Mouse (Mus musculus) kidney, adult 18-20 months (tissue): ENCODE results near the gene Dlg2.
A peak's percentile ranks its signal among the peaks of the same experiment; 100 is the strongest.

Experiments used
- DNase-seq: peaks from one replicate; pipeline ENCODE4 v3.0.0; 2021

Gene Dlg2

DNA sequence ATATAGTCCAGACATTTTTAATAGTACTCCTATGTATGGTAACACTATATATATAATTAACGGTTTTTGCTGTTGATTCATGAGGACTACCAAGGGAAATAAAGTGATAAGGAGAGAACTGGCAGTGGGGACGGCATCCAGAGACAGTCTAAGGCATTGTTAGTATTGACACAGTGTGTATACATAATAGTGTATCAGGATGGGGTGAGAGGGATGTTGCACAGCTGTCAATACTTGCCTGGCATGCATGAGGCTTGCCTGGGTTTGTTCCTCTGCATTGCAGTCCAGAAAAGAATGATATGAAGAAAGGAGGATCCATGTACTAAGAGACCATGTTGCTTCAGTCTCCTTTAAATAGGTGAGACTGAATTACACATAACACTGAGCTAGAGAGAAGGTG lies 1845.3 kb downstream of the Dlg2 start:
- no peak for DNase-seq

DNA sequence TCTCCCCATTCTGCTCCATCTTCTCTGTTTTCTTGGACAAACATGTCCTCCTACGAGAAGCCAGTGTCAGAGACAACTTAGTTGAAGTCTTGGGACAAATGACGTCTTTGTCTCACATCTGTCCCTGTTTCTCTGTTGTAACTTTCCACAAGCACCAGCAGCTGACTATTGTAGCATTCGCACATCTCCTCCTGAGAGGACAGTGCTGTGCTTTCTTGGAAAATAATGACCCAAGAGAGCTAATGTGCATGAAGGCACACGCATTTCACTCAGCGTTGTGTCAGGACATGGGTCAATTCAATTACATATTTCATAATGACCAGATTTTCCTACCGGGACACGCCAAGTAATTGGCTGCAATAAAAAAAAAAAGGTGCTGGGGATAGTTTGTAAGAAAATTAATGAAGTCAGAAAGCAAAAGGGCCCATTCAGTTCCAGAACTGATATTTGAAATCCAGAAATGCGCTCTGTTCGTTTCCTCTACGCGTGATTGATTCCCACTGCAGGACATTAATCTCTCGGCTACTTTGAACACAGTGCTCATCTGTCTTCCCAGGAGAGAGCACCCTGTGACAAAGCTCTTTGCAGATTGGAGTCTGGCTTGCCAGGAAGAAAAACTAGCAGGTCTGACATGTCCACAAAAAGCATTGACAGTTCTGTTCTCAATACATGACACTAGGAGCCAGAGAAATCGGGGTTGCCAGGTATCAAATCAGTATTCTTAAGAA lies 1846.0 kb downstream of the Dlg2 start:
- DNase-seq, result no peak

DNA sequence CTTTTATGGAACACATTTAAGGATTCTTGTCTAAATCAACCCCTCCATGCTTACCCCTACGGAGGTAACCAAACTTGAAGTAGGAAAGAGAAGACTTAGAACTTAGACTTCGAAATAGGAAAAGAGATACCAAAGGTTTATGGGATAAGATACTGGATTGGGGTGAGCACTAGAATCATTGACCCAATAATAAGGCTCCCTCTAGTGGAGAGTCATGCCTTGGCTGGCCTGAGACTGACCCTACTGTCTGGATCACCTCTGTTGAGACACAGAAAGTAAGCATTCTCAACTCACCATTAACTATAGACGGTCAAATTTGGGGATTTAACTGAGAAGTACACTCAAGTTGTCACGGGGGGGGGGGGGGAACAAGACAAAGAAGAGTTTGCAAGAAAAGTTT lies 1847.2 kb downstream of the Dlg2 start:
- peak; percentile 34 for DNase-seq

DNA sequence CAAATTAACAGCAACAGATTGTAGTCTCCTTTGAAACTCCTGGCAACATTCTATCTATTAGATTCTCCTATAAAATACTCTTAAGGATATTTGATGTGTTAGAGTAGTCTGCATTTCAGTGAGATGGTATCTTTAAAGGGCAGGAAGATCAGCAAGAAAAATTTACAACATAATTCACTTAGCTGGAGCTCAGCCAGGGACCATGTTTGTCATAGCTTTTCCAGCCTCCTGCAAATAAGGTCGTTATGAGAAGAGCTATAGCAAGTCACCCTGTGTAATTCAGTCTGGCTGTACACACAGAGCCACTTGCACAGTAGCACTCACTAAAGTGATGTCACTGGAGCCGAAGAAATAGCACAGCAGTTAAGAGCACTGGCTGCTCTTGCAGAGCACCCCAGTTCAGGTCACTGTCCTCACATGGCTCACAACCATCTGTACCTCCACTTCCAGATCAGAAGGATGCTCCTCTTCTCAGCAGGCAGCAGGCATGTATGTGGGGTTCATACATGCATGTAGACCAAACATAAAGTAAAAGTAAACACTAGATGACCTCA lies 1850.9 kb downstream of the Dlg2 start:
- no peak for DNase-seq

DNA sequence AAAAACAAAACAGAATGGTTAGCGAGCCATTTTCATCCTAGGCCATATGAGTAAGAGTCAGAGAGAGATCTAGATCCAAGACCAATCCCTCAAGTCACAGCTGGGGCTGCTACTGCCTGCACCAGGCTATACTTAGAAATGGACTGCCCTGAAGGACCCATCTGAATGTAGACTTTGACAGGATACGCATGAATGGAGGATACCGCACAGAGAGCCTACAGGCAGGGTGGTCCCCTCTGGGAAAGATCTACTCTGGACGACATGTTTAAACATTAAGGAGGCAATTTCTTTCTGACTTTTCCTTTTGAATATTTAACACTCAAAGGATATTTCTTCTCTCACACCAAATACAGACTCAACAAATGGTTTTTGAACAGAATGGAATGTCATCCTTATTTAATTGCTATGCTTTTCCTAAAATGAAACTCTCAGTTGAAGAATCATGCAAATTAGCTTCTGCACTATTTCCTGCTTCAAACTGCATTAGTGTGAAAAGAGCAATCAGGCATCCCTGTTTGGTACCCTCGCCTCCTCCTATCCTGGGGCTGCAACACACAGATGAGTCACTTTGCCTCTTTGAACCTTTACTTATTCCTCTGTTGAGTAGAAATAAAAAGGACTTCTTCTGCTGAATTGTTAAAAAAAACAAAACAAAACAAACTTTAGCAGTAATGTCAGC lies 1856.9 kb downstream of the Dlg2 start:
- DNase-seq, result no peak

DNA sequence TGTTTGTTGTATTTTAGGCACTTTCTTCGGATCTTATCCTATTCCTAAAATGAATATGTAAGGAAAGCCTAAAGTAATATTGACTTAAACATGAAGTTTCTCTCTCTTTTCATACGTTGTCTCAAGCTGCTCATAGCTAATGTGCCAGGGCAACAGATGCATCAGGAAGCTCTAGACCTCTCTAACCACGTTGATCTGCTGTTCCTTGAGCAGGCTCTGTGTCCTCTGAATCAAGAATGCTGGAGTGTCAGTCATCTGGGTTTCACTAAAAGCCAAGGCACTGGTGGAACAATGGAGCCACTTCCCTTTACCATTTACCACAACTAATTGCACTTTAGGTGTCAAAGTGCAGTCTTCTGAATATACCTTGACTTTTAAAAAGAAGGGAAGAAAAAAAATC lies 1880.1 kb downstream of the Dlg2 start:
- DNase-seq, result no peak

DNA sequence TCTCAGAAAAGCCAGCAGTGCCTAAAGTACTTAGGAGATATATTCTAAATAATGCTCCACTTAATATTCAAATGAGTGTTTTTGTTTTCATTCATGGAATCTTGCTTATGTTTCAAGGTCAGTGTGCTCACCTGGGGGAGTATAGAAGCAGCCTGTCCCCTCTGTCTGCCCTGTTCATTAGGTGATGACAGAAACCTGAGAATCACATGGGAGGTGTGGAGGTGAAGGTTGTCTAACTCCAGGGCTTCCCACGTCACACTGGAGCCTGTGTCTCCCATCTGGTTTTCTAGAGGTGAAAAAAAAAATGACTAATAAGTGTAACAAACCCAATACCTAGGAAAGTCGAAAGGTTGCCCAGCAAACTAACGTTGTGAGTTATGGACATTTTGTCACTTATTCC lies 1886.9 kb downstream of the Dlg2 start:
- no peak for DNase-seq

DNA sequence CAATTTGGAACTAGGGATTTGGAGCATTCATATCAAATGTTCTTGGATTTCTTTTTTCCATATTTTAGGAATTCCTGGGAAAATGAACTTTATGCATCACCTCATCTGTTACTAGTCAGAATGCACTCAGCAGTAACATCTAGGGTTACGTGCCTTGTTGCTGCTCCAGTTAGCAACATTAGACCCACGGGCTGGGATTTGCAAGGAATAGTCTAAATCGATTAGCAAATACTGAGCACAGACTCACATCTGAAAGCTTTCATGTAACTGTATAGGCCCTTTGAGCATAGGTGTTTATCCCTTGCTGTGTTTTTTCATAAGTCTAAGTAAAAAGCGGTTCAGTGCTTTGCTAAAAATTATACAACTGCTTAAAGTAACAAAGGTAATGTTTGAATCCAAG lies 1887.3 kb downstream of the Dlg2 start:
- no peak for DNase-seq

DNA sequence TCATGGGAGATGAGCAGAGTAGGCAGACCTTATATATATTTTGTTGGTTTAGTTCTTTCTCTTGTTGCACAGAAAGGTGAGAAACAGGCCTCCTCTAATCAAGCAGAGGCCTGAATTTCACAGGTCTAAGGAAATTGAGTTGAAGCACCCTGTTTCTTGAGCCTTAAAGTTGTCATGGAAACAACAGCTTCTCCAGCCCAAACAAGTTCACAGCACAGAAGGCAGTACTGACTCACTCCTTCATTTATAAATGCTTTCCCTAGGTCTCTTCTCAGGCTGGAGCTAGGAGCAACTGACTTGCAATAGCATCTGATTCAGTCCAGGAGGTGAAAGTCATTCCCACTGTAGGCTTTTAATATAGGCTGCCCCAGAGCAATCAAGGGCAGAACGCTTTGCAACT lies 1890.6 kb downstream of the Dlg2 start:
- no peak for DNase-seq

DNA sequence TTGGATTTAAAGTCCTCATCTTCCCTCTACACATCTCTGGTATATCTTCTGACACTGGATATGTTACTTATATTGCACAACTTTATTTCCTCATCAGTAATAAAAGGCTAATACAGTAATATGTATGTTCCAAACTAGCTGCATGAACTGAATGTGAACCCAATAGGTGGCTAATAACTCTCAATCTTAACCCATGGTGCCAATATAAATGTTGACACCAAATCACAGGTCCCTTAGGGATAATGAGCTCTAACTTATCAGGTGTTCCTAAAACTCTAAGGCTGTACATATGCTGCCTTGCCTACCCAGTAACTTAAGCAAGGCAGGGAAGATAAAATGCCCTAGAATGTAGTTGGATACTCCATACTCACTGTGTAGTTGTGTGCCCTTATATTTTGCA lies 1894.0 kb downstream of the Dlg2 start:
- DNase-seq, result no peak

DNA sequence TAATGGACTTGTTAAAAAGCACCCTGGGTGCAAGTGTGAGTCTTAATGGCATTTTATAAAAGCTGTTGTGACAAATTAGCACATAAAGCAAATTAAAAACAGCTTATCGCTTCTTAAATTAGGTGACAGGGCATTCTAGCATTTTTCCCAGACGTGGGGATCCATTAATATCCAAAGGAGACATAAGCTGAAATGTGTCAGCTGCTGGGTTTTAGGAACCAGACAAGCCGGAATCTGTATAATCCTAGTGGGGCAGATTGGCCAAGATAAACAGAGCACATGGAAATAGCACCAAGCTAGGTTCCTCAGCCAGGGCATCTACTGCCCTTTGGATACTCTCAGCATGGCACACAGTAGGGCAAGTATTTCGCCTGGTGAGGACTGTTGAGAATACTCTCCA lies 1895.2 kb downstream of the Dlg2 start:
- DNase-seq, result no peak

DNA sequence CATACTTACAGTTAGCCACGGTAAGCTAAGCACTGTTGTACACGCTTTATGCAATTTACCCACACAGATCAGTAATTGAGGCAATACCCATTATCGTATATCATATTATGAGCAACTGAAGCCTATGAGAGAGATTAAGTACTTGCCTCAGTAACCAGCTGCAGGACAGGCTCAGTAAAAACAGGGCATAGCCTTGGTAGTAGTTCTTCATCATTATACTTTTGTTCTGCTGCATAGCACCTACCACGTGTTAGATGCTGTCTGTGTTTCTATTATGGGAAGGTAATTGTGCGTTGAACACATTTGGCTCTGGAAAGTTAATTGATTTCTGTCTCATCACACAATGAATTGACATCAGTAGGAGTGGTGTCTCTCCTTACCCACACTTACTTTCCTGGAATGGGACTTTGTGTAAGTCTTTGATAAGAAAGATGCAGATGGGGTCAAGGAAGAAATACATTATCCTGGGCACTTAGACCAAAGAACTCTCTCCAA lies 1897.4 kb downstream of the Dlg2 start:
- no peak for DNase-seq

DNA sequence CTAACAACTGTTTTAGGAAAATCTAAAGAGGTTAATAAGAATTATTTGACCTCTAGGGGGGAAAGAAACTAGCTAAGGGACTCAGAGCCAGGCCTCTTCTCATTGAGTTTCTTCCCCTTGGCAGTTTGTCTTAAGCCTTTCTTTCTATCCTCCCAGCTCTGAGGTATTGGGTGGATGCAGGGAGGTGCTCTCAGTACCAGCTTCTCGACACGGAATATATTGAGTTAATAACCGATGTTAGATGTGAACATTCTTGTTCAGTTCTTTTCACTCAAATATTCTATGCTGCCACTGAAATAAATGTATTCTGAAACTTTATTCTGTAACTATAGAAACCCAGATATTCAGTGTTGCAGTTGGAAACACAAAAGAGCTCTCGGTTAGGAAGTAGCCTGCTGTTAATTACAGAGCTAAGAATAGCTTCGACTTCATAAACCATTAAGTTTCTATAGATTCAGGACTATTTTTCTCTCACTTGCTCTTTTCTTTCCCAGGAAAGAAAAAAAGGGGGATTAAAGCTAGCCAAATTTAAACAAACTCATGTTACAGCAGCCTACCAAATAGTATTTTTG lies 1907.5 kb downstream of the Dlg2 start:
- no peak for DNase-seq

DNA sequence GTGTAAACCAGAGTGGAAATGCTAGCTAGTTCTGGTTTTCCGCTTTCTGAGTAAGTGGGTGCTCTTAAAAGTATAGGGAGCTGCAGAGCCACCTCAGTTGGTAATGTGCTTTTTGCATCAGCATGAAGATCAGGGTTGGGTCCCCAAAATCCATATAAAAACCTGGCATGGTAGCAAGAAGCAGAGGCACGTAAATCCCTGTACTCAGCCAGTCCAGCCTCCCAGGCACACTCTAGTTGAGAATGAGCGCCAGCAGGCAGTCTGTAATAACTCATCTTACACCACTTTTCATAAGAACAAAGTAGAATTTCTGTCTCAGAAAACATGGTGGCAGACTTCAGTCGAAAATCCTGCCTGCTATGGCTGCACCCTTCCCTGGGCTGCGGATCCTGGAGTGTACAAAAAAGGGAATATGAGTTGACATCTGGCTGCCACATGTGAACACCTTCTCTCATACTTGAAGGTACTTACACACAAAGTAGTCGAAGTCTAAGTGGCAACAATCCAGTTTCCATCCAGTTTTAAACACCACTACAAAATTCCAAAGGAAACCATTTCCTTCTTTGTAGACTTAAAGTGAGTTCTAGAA lies 1915.7 kb downstream of the Dlg2 start:
- DNase-seq, result no peak

DNA sequence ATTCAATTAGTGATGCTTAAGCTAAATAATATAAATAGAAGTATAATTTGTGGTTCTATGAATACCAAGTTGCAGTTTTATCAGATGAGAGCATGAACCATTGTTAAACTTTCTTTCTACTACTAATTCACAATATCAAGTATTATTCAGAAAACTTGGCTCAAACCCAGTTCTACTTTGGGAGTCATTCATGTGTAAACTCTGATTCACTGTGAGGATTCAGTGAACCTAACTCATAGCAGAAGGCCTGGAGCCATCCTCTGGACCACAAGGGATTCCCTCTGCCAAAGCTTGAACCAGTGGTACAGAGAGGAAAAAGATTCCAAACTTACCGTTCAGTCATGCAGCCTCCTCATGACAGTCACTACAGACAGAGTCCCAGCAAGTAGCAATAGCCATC lies 1920.3 kb downstream of the Dlg2 start:
- DNase-seq, result no peak

DNA sequence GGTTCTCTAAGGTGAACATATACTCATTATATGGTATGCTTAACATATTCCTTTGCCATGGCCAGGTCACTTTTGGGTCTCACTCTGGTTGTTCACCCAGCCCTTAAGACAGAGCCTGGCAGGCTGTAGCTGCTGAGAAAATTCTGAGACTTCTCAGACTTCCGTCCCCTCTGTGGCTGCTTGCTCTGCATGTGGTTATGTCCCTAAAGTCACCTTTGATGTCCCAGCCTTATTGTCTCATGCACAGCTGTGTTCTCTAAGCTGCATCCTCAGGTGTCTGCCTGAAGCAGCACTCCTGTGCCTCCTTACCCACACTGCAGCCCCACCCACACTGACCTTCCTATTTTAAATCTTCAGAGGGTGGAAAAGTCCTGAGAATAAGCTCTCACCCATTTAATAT lies 1922.4 kb downstream of the Dlg2 start:
- no peak for DNase-seq

DNA sequence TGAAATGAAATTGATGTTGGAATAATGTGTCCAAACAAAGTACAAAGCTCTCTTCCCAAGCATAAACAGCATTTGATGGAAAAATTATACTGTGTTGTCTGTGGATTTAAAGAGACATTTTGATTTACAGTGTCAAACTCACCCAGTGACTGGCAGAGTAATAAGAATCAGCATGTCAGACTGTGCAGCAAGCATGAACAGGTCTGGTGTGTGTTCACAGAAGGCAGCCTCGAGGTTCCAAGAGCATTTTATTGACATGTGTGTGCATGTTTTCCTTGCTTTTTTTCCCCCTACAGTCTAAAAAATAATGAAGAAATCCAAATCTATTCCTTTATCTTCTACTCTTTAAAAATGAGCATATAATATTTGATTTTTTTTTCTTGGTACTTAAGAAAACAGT lies 1924.1 kb downstream of the Dlg2 start:
- no peak for DNase-seq

DNA sequence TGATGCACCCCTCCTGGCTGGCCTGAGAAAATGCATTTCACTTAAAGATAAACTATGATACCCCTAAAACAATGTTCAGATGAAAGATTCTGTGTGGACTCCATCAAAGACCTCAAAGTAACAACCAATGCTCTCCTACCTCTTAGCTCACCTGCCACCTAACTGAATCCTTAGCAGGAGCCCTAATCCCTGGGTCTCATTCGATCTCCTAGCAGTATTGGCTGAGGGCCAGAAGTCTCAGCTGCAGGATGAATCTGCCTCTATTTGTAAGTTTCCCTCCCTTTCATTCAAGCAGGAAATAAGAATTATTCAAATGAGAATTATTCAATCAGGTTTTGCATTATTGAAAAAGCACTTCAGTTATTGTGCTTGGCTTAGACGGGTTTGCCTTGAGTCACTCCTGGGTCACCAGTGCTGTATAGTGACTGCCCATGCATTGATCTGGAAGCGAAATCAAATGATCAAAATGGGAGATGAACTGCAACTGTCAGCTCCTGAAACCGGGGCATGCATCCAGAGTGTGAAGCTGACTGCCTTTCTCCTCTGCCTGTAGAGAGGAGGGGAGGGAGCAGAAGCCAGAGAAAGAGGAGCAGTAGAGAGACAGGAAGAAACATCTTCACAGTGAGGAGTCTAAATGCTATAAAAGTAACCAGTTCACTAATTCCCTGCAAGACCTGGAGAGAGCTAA lies 1924.7 kb downstream of the Dlg2 start:
- no peak for DNase-seq

DNA sequence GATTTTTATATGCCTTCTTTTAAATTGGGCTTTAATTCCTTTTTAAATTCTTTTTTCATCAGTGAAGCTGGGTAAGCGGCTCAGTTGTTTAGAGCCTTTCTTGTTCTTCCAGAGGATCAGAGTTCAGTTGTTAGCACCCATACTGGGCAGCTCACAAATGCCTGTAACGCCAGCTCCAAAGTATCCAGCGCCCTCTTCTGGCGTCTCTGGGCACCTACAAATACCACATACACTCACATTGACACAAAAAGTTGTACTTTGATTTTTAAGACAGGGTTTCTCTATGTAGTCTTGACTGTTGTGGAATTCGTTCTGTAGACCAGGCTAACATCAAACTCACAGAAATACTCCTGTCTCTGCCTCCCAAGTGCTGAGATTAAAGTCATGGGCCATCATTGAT lies 1932.0 kb downstream of the Dlg2 start:
- no peak for DNase-seq

DNA sequence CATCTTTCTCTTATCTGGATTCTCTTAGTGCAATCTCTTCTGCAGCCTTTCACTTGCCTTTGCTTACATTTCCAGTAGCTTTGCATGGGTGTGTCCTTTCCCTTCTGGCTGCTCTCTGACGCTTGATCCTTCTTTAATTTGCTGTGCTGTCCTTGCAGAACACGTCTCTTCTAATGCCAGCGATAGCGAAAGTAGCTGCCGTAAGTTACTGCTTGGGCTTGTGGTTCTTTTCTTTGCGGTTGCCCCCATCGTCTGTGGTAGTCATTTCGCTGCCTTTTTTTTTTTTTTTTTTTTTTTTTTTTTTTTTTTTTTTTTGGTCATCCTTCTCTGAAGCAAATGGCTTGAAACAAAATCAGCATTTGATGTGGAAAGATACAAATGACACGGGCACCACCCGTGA lies 1944.0 kb downstream of the Dlg2 start:
- no peak for DNase-seq

DNA sequence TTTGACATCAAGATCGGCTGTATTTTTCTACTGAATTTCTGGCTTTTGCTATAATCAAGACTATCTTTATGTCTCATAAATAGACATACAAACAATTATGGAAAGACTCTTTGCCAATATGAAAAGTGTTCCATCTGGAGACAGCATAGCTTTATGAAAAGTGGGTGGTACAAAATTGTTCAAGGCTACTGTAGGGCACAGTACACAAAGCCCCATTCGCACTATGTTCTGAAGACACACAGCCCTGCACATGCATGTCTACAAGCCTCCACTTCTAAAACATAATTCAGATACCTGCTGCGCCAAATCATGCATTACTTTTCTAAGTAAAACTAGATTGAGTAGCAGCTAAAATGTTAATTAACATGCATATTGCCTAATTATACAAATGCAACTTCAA lies 1946.5 kb downstream of the Dlg2 start:
- DNase-seq, result no peak

DNA sequence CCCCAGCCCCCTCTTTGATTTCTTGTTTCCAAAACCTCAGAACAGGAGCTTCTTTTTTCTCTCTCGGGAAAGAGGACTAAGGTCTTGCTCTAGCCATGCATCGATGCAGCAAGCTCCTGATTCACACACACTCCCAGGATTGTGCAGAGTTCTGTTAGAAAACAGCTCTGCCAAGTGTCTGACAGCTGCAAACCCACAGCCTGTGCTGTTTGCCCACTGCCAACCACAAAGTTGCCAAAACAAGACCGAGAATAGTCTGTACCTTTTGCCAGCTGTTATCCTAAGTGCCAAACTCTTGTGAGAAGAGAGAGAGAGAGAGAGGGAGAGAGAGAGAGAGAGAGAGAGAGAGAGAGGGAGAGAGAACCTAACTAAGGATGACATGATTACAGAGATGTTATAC lies 1948.2 kb downstream of the Dlg2 start:
- DNase-seq, result no peak

DNA sequence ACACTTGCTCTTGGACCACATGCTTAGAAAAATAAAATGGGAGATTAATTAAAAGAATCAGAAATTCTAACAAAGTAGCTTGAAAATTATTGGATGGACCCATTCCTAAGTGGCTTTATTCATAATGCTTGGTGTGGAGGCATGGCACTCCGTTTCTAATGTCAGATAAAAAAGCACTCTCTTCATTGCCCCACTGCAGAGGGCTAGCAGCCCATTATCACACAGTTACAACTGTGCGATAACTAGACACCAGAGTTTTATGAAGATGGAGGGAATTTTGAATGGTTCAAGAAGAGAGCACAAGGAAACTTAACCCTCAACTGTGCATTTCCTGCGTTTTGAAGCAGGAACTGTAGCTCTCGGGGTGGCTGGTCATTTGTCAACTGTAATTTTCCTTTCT lies 1950.8 kb downstream of the Dlg2 start:
- no peak for DNase-seq
